Mouse (Mus musculus) forebrain, embryonic 14.5 days (tissue): ENCODE measurements around the gene Itga8. TPM values are rescaled to one million over a fixed set of nuclear protein-coding genes. Genes with fewer than 3 reads are reported as not detected.

ENCODE experiments used
- ATAC-seq: fragments of 200-750 bp; cut with Nextera tagmentation; 2 replicates; pipeline ENCODE4 v1.8.0; 2017; ENCODE audit warnings: mild to moderate bottlenecking, moderate library complexity
- DNase-seq: peaks from one replicate; pipeline ENCODE4 v3.0.0-alpha.2; 2015; ENCODE audit warnings: low spot score
- H3K27ac ChIP-seq: fragments of 300-500 bp; sonication (generic); 2 replicates; pipeline ENCODE4 v1.5.1; 2014; ENCODE audit warnings: low read depth, mild to moderate bottlenecking, control low read depth, low read length, moderate library complexity
- H3K27me3 ChIP-seq: fragments of 300-500 bp; sonication (generic); replicated peaks from 2 replicates; pipeline ENCODE4 v1.6.1; 2014; ENCODE audit warnings: low read length, control low read depth, mixed read lengths; ENCODE audit not compliant: control insufficient read depth, insufficient read depth
- H3K36me3 ChIP-seq: fragments of 300-500 bp; sonication (generic); 2 replicates; pipeline ENCODE4 v1.6.1; 2014; ENCODE audit warnings: low read length, control low read depth; ENCODE audit not compliant: control insufficient read depth, insufficient read depth
- H3K4me1 ChIP-seq: fragments of 300-500 bp; sonication (generic); 2 replicates; pipeline ENCODE4 v1.6.1; 2014; ENCODE audit warnings: antibody characterized with exemption, low read length, control low read depth; ENCODE audit not compliant: control insufficient read depth, insufficient read depth
- H3K4me2 ChIP-seq: fragments of 300-500 bp; sonication (generic); 2 replicates; pipeline ENCODE4 v1.6.1; 2014; ENCODE audit warnings: mild to moderate bottlenecking, control low read depth, low read length
- H3K4me3 ChIP-seq: fragments of 300-500 bp; sonication (generic); 2 replicates; pipeline ENCODE4 v1.5.1; 2014; ENCODE audit warnings: low read depth, low read length, control low read depth
- H3K9ac ChIP-seq: fragments of 300-500 bp; sonication (generic); 2 replicates; pipeline ENCODE4 v1.6.1; 2014; ENCODE audit warnings: mild to moderate bottlenecking, low read length, control low read depth, moderate library complexity
- H3K9me3 ChIP-seq: fragments of 300-500 bp; sonication (generic); replicated peaks from 2 replicates; pipeline ENCODE4 v1.6.1; 2016; ENCODE audit warnings: low read length, control low read depth, mixed read lengths; ENCODE audit not compliant: control insufficient read depth
- WGBS: fragments of 180-500 bp; shearing (Covaris S2); extraction: QIAGEN DNeasy Blood & Tissue Kit; methylation state at CpG from one replicate; pipeline ENCODE4 v1.1.7; 2014; 5-methylcytosine and 5-hydroxymethylcytosine counted together
- polyA plus RNA-seq: library from polyadenylated mRNA; unstranded; fragments of >200 nt; fragmentation: Nextera tagmentation; extraction: Ambion mirVana; gene quantifications from 2 replicates; pipeline ENCODE4 v1.2.1, GENCODE M21; 2014

The Itga8 gene
- polyA plus RNA-seq, 1 experiment from 2014 or later, result 1.5 TPM

- Histone ChIP-seq H3K9ac (no peak overlapping the region), H3K4me1 (no peaks in the 10 kb centered on the region), H3K9me3 (no peaks in the 10 kb centered on the region), H3K4me2 (no peak overlapping the region), H3K27me3 (no peaks in the 10 kb centered on the region), H3K36me3 (no peaks in the 10 kb centered on the region), H3K4me3 (no peak overlapping the region), H3K27ac (no peak overlapping the region)
- 91% methylated on average over 9 of the region's 9 CpGs for WGBS
- ATAC-seq, result no peak
- no peak for DNase-seq
These were observed 3.4 kb upstream of the Itga8 start for GRCm38 (mm10) chr2:12305064-12305650.

DNA sequence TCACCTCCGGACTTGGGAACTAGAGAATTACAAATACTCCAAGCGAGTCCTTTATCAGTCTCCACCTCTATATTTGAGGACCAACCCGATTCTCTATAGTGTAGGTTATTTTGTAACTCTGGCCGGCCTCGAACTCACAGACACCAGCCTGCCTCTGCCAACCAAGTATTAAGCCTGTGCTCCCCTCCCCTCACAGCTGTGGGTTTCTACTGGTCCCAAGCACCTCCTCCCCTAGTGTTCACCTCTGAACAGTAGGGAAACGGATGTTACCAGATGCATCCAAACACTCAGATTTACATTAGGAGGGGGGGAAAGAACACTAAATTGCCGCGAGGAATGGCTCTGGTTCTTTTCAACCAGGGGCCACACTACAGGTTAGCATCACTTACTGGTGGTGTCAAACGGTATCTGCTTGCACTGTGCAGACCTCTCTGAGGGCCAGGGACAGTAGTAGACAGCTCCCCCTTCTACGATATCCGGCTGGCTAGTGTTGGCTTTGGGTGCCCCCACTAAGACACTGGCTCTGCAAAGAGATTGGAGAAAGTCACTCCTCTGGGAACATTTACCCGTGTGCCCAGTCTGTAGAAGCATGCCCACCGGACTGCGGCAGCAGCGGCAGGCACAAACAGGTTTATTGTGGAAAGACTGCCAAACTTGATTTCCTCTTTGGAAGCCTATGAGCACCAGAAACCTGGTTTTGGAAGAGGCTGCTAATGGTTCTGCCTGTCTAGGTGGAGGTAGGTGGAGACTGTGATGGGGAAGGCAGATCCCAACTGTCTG, 1.1 kb downstream of the Itga8 start:
- WGBS, result 75% methylated on average over 15 of the region's 15 CpGs
- ATAC-seq (no peak), DNase-seq (no peak)
- Histone ChIP-seq H3K27me3 (no peaks in the 10 kb centered on the region), H3K27ac (no peak overlapping the region), H3K4me3 (peak overlapping the region; percentile 63), H3K9me3 (no peaks in the 10 kb centered on the region), H3K9ac (no peak overlapping the region), H3K4me2 (peak overlapping the region; percentile 83), H3K36me3 (no peaks in the 10 kb centered on the region), H3K4me1 (no peaks in the 10 kb centered on the region)

DNA sequence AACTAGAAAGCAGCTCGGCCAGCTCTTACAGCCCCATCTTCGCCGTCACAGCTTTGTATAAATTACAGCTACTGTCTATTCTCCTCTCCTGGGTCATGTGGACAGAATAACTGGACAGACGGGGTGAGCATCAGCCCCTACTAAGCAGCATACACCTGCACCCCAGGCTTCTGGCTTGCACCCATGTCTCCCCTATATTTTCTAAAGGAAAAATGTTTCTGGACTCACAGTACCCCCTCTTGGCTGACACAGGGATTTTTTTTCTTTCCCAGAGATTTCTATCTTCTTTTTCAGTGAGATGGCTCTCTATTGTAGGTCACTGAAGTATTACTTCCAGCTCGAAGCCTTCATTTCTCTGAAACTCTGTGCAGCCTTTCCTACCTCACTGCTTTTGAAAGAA, 4.4 kb downstream of the Itga8 start:
- H3K4me2 ChIP-seq, result no peak overlapping the region
- H3K27ac ChIP-seq, result no peak overlapping the region
- no peak overlapping the region for H3K9ac ChIP-seq
- H3K4me1 ChIP-seq, result no peaks in the 10 kb centered on the region
- no peak overlapping the region for H3K4me3 ChIP-seq
- no peaks in the 10 kb centered on the region for H3K9me3 ChIP-seq
- WGBS, result 82% methylated on average over 5 of the region's 5 CpGs
- DNase-seq, result no peak
- H3K27me3 ChIP-seq, result no peaks in the 10 kb centered on the region
- no peak for ATAC-seq
- H3K36me3 ChIP-seq, result no peaks in the 10 kb centered on the region

DNA sequence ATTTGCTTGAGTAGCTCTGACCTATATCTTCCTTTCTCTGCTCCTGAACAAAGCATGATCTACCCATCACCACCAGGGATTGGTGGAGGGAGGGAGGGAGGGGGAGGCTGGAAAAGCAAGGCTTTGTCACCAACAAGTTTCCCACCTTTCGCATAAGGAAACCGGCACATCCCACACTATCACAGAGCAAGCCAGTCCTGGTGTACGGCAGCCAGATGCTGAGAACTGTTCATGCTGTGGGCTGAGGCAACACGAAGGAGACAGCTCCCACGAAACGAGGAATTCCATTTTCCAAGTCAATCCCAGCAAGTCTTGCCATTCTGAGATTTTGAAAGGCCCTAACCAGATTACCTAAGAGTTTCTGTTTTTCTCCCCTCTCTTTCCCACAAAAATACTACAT, 6.6 kb downstream of the Itga8 start:
- DNase-seq (no peak), ATAC-seq (no peak)
- no peak overlapping the region for H3K4me2 ChIP-seq
- no peak overlapping the region for H3K4me3 ChIP-seq
- H3K4me1 ChIP-seq, result no peaks in the 10 kb centered on the region
- no peaks in the 10 kb centered on the region for H3K9me3 ChIP-seq
- no peak overlapping the region for H3K27ac ChIP-seq
- no peaks in the 10 kb centered on the region for H3K36me3 ChIP-seq
- no peak overlapping the region for H3K9ac ChIP-seq
- no peaks in the 10 kb centered on the region for H3K27me3 ChIP-seq
- WGBS, result 91% methylated on average over 6 of the region's 6 CpGs

- no peak for DNase-seq
- Histone ChIP-seq H3K4me2 (no peak overlapping the region), H3K4me1 (no peaks in the 10 kb centered on the region), H3K36me3 (no peaks in the 10 kb centered on the region), H3K9ac (no peak overlapping the region), H3K27me3 (no peaks in the 10 kb centered on the region), H3K4me3 (no peak overlapping the region), H3K27ac (no peak overlapping the region), H3K9me3 (no peaks in the 10 kb centered on the region)
- 79% methylated on average over 3 of the region's 3 CpGs for WGBS
- no peak for ATAC-seq
These were observed 7.7 kb downstream of the Itga8 start for GRCm38 (mm10) chr2:12294060-12294459.

GRCm38 (mm10) chr2:12293458-12293857, 8.3 kb downstream of the Itga8 start:
- 78% methylated on average over 8 of the region's 8 CpGs for WGBS
- no peaks in the 10 kb centered on the region for H3K9me3 ChIP-seq
- H3K4me1 ChIP-seq, result no peaks in the 10 kb centered on the region
- no peak overlapping the region for H3K27ac ChIP-seq
- H3K9ac ChIP-seq, result no peak overlapping the region
- no peaks in the 10 kb centered on the region for H3K27me3 ChIP-seq
- no peak for DNase-seq
- H3K4me3 ChIP-seq, result no peak overlapping the region
- ATAC-seq, result no peak
- H3K4me2 ChIP-seq, result no peak overlapping the region
- H3K36me3 ChIP-seq, result no peaks in the 10 kb centered on the region

DNA sequence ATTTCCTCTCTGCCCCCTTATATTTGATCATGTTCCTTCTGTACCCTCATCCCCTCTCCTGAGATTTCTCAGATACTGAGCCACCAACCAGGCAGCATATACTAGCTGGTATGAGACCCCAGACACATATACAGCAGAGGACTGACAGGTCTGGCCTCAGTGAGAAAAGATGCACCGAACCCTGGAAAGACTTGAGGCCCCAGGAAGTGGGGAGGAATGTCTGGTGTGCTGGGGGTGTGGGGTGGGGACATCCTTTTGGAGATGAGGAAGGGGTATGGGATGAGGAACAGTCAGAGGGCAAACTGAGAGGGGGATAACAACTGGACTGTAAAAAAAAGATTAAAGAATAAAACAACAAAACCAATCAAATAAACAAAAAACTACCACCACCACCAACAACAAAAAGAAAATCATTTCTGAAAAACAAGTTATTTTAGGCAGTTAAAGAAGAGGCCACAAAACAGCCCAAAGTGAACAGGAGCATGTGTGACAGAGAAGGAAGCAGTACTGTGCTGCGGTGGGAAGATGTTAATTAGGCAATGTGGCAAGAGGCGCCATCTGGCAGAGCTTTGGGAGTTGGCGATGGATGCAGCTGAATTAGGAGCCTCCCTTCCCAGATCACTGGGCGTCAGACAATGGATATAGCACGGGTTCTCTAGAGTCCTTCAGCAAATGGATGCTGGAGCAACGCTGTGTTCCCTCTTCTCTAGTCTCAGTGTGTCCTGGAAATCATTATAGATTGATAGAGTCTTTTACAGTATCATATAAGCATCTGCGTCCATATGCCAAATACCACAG, 9.5 kb downstream of the Itga8 start:
- H3K4me1 ChIP-seq, result no peaks in the 10 kb centered on the region
- WGBS, result 33% methylated on average over 8 of the region's 8 CpGs
- H3K9me3 ChIP-seq, result no peaks in the 10 kb centered on the region
- peak overlapping the region; percentile 64; the same call in 1 of the 2 replicates for H3K27ac ChIP-seq
- DNase-seq, result peak; percentile 91
- H3K4me2 ChIP-seq, result no peak overlapping the region
- H3K36me3 ChIP-seq, result no peaks in the 10 kb centered on the region
- no peak overlapping the region for H3K4me3 ChIP-seq
- no peak overlapping the region for H3K9ac ChIP-seq
- ATAC-seq, result peak; percentile 97
- H3K27me3 ChIP-seq, result no peaks in the 10 kb centered on the region

- no peak for DNase-seq
- Histone ChIP-seq H3K4me2 (no peak overlapping the region), H3K4me3 (no peak overlapping the region), H3K4me1 (no peaks in the 10 kb centered on the region), H3K9me3 (no peaks in the 10 kb centered on the region), H3K27ac (no peak overlapping the region), H3K9ac (no peak overlapping the region), H3K27me3 (no peaks in the 10 kb centered on the region), H3K36me3 (no peaks in the 10 kb centered on the region)
- WGBS, result 93% methylated on average over 3 of the region's 3 CpGs
- ATAC-seq, result no peak
These were observed 11.5 kb downstream of the Itga8 start for GRCm38 (mm10) chr2:12290235-12290634.

DNA sequence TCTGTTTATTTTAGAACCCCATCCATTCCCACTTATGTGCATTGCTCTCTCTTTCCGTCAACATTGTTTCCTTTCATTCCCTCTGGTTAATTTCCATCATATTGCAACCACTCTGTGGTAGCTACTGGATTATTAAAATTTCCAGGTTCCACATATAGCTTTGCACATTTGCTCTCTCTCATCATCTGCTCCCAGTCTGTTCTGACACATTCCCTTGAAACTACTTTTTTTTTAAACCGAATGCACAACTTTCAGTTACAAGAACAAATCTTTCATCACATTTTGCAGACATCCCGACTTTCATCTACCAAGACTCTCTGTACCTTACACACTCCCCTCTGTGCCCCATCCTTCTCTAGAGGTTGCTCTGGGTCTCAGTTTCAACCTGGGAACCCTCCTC, 13.9 kb downstream of the Itga8 start:
- whole genome bisulfite sequencing, result 93% methylated on average over 3 of the region's 3 CpGs
- H3K4me3 ChIP-seq, result no peak overlapping the region
- ATAC-seq, result no peak

More for the DNA sequence above, 13.9 kb downstream of the Itga8 start:
- Histone ChIP-seq H3K36me3 (no peaks in the 10 kb centered on the region), H3K27me3 (no peaks in the 10 kb centered on the region), H3K4me1 (no peaks in the 10 kb centered on the region), H3K9me3 (no peaks in the 10 kb centered on the region), H3K4me2 (no peak overlapping the region), H3K27ac (no peak overlapping the region), H3K9ac (no peak overlapping the region)
- DNase-seq, result no peak
